Mouse (Mus musculus): ENCODE results near the gene Hist1h4i. TPM values are rescaled to one million over a fixed set of nuclear protein-coding genes. Genes with fewer than 3 reads are reported as not detected.

The Hist1h4i gene
- polyA plus RNA-seq, 1 experiment from 2014 or later = 6.2 TPM

DNA sequence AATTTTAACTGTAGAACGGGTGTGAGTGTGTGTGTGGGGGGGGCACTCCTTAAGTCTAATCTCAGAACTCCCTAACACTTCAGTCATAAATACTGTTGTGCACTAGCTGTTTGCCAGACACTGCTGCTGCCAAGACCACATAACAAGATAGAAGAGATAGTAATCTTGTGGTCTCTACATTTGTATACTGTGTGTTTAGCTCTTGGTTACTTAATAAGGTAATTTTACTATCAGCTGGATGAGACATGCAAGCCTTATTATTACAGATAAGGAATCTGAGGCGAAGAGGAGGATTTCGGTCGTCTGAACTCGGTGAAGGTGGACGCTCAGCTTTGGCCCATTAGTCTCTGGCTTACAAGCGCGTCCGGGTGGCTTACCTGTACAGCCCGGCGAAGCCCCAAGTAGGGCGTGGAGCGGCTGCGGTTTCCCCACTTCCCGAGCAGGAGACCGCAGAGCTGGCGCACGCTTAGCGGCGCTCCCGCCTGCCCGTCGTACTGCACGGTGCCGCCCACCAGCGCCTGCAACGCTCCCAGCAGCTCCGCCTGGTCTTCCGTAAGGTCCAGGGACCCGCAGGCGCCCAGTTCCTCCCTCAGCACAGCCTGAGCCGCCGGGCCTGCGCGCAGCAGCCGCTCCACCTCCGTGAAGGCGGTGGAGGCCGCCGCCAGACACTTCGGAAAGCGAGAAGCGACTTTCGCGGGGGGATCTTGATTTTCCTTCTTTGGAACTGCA lies 35.4 kb downstream of the Hist1h4i start:
- peak overlapping the region; percentile 79 for H3K4me2 ChIP-seq (replicated peaks)
- peaks cover 100% of the 10 kb centered on the region for H3K27me3 ChIP-seq (ENCODE audit: control insufficient read depth, insufficient read depth, low read length)
- peak overlapping the region; percentile 35 for H3K4me3 ChIP-seq (replicated peaks; ENCODE audit: low read length)
- ATAC-seq (ENCODE audit: low FRiP score) = peak; percentile 79
- no peak overlapping the region for H3K27ac ChIP-seq
- no peaks in the 10 kb centered on the region for H3K36me3 ChIP-seq (replicated peaks; ENCODE audit: control insufficient read depth, insufficient read depth)
- no peak for DNase-seq (ENCODE audit: low spot score)
- H3K4me1 ChIP-seq (replicated peaks; ENCODE audit: control insufficient read depth, insufficient read depth, low read length) = peaks cover 15% of the 10 kb centered on the region
- peak overlapping the region; percentile 42; the same call in 1 of the 2 replicates for H3K9ac ChIP-seq
- H3K9me3 ChIP-seq (ENCODE audit: control insufficient read depth, low read length) = no peaks in the 10 kb centered on the region
- WGBS = under 1% methylated on average over 45 of the region's 45 CpGs

DNA sequence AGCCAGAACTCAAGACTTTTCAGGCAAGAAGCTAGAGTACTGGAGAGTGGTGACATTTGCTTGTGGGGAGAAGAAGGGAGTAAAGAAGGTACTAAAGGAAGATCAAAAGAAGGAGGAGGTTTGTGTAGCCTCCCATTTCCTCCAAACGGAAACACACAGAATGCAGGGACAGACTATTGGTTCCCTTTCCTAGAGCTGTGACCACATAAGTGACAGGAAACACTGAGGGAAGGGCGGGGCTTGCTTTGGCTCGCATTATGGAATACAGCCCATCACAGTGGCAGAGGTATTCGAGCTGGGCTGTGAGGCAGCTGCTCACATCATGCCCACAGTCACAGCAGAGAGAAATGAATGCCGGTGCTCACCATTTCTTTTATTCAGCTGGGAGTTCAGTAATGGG lies 39.3 kb downstream of the Hist1h4i start:
- Histone ChIP-seq H3K27ac (no peak overlapping the region), H3K36me3 (replicated peaks; ENCODE audit: control insufficient read depth, insufficient read depth) (no peaks in the 10 kb centered on the region), H3K9ac (no peak overlapping the region), H3K27me3 (ENCODE audit: control insufficient read depth, insufficient read depth, low read length) (peaks cover 95% of the 10 kb centered on the region), H3K9me3 (ENCODE audit: control insufficient read depth, low read length) (no peaks in the 10 kb centered on the region), H3K4me2 (replicated peaks) (no peak overlapping the region), H3K4me1 (replicated peaks; ENCODE audit: control insufficient read depth, insufficient read depth, low read length) (peaks cover 14% of the 10 kb centered on the region), H3K4me3 (replicated peaks; ENCODE audit: low read length) (no peak overlapping the region)
- ATAC-seq (ENCODE audit: low FRiP score) = no peak
- 37% methylated on average over 5 of the region's 5 CpGs for WGBS
- DNase-seq (ENCODE audit: low spot score) = no peak

DNA sequence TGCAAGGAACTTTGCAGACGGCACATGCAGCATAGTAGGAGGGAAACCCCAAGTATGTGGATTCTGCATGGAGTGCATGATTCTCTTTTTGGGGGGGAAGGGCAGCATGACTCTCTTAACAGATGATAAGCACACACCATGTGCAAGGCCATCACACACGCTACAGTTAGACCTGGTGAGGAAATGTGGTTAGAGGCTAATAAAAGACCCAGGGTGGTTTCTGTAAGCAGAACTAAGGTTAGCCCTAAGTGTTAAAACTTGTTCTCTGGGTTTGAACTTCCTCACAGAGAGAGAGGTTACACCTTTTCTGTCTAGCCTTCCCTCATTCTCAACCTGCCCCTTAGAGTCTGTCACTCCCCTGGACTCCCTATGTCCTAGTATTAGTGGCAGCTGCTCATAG lies 39.8 kb downstream of the Hist1h4i start:
- DNase-seq (ENCODE audit: low spot score) (no peak), ATAC-seq (ENCODE audit: low FRiP score) (no peak)
- no peaks in the 10 kb centered on the region for H3K9me3 ChIP-seq (ENCODE audit: control insufficient read depth, low read length)
- no peak overlapping the region for H3K4me3 ChIP-seq (replicated peaks; ENCODE audit: low read length)
- H3K27me3 ChIP-seq (ENCODE audit: control insufficient read depth, insufficient read depth, low read length) = peaks cover 95% of the 10 kb centered on the region
- no peak overlapping the region for H3K27ac ChIP-seq
- no peak overlapping the region for H3K9ac ChIP-seq
- H3K36me3 ChIP-seq (replicated peaks; ENCODE audit: control insufficient read depth, insufficient read depth) = no peaks in the 10 kb centered on the region
- WGBS = 70% methylated on average over 2 of the region's 2 CpGs
- H3K4me1 ChIP-seq (replicated peaks; ENCODE audit: control insufficient read depth, insufficient read depth, low read length) = peaks cover 10% of the 10 kb centered on the region
- H3K4me2 ChIP-seq (replicated peaks) = no peak overlapping the region

DNA sequence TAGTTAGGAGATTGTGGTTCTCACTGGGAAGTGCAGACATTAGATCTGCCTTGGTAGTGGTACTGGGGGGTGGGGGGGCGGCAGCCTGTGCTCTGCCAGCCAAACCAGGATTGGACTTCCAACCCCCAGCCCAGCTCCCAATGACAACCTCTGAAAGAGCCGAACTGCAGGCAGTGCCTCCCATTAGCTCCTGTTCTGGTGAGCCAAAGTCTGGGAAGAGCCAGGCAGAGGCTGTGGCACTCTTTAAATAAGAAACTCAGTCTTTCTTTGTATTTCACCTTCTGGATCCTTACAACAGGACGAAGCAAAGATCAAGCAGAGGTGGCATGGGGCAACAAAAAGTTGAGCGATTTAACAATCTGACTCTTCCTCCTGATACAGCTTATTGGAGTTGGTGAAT lies 42.0 kb downstream of the Hist1h4i start:
- Histone ChIP-seq H3K4me2 (replicated peaks) (no peak overlapping the region), H3K4me1 (replicated peaks; ENCODE audit: control insufficient read depth, insufficient read depth, low read length) (no peaks in the 10 kb centered on the region), H3K9me3 (ENCODE audit: control insufficient read depth, low read length) (no peaks in the 10 kb centered on the region), H3K9ac (no peak overlapping the region), H3K27me3 (ENCODE audit: control insufficient read depth, insufficient read depth, low read length) (peaks cover 95% of the 10 kb centered on the region), H3K27ac (no peak overlapping the region), H3K4me3 (replicated peaks; ENCODE audit: low read length) (no peak overlapping the region), H3K36me3 (replicated peaks; ENCODE audit: control insufficient read depth, insufficient read depth) (no peaks in the 10 kb centered on the region)
- ATAC-seq (ENCODE audit: low FRiP score) (no peak), DNase-seq (ENCODE audit: low spot score) (no peak)
- WGBS = 31% methylated on average over 4 of the region's 4 CpGs

DNA sequence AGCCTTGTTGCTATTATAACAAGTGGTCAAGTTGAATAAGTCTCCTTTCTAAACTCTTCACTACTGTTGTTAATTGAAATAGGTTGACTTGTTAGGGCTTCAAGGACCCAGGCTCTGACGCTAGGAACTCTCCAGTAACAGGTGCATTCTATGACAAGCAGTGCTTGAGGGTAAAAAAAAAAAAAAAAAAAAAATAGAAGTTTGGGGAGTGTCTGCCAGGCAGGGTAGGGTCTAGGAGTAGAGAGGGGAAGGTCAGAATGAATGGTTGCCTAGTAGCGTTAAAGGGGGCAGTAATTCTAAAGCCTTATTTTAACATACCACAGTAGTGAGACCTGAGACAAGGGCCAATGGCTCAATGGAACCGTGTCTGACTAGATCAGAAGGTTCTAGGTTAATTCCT lies 42.8 kb downstream of the Hist1h4i start:
- no peak overlapping the region for H3K4me2 ChIP-seq (replicated peaks)
- DNase-seq (ENCODE audit: low spot score) = no peak
- H3K36me3 ChIP-seq (replicated peaks; ENCODE audit: control insufficient read depth, insufficient read depth) = no peaks in the 10 kb centered on the region
- peaks cover 95% of the 10 kb centered on the region for H3K27me3 ChIP-seq (ENCODE audit: control insufficient read depth, insufficient read depth, low read length)
- no peak overlapping the region for H3K4me3 ChIP-seq (replicated peaks; ENCODE audit: low read length)
- ATAC-seq (ENCODE audit: low FRiP score) = no peak
- H3K4me1 ChIP-seq (replicated peaks; ENCODE audit: control insufficient read depth, insufficient read depth, low read length) = no peaks in the 10 kb centered on the region
- no peak overlapping the region for H3K9ac ChIP-seq
- no peak overlapping the region for H3K27ac ChIP-seq
- no peaks in the 10 kb centered on the region for H3K9me3 ChIP-seq (ENCODE audit: control insufficient read depth, low read length)
- 33% methylated on average over 3 of the region's 3 CpGs for WGBS

DNA sequence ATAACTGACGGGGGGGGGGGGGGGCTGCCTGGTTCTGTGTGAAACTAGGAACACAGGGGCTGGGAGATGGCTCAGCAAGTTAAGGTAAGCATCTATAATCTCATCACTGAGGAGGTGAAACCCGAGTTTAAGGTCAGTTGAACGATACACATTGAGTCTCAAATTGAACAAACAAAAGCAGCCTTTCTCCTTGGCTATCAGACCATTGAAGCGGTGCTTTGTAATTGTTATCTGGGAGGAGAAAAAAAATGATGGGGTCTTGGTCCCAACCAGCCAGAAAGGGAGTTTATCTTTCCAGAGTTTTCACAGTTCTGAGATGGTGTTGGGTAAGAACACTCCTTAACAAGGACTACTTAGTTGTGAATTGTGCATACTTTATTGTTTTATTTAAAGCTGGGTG lies 43.3 kb downstream of the Hist1h4i start:
- H3K36me3 ChIP-seq (replicated peaks; ENCODE audit: control insufficient read depth, insufficient read depth) = no peaks in the 10 kb centered on the region
- H3K27me3 ChIP-seq (ENCODE audit: control insufficient read depth, insufficient read depth, low read length) = peaks cover 94% of the 10 kb centered on the region
- H3K9ac ChIP-seq = no peak overlapping the region
- ATAC-seq (ENCODE audit: low FRiP score) (no peak), DNase-seq (ENCODE audit: low spot score) (no peak)
- H3K9me3 ChIP-seq (ENCODE audit: control insufficient read depth, low read length) = no peaks in the 10 kb centered on the region
- H3K27ac ChIP-seq = no peak overlapping the region
- WGBS = 8% methylated on average over 4 of the region's 4 CpGs
- H3K4me3 ChIP-seq (replicated peaks; ENCODE audit: low read length) = no peak overlapping the region
- H3K4me2 ChIP-seq (replicated peaks) = no peak overlapping the region
- no peaks in the 10 kb centered on the region for H3K4me1 ChIP-seq (replicated peaks; ENCODE audit: control insufficient read depth, insufficient read depth, low read length)

DNA sequence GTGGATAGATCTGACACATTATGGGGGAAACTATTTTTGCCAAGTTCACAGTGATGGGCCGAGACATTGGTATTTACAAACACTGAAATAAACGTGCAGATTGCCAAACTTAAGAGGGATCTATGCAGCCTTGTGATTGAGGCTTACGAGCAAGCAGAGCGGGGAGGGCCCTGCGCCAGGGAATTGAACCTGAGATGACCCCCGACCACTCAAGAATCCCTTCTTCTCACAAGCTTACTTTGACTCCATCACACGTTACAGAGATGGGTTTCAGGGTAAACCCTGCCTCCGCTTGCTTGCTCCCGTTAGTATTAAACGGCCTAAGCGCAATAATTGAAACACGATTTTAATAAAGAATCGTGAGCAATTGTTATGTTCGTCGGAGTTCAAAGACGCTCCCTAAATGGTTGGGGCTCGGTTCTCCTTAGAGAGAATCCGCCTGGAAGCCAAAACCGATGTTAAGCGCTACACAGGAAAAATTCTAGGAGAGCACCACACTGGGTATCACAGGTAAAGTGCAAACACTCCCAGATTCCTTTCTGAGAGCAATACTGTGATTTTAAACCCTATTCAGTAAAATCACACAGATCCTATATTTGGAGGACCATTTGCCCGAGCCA lies 43.9 kb downstream of the Hist1h4i start:
- H3K27ac ChIP-seq = no peak overlapping the region
- H3K9me3 ChIP-seq (ENCODE audit: control insufficient read depth, low read length) = no peaks in the 10 kb centered on the region
- H3K4me1 ChIP-seq (replicated peaks; ENCODE audit: control insufficient read depth, insufficient read depth, low read length) = no peaks in the 10 kb centered on the region
- H3K4me3 ChIP-seq (replicated peaks; ENCODE audit: low read length) = peak overlapping the region; percentile 13; the same call in 1 of the 2 replicates
- H3K4me2 ChIP-seq (replicated peaks) = 0 out of 2 replicates have a peak overlapping the region, but pooled peaks have one; percentile 21
- WGBS = 2% methylated on average over 21 of the region's 21 CpGs
- peaks cover 94% of the 10 kb centered on the region for H3K27me3 ChIP-seq (ENCODE audit: control insufficient read depth, insufficient read depth, low read length)
- DNase-seq (ENCODE audit: low spot score) (no peak), ATAC-seq (ENCODE audit: low FRiP score) (no peak)
- H3K9ac ChIP-seq = no peak overlapping the region
- H3K36me3 ChIP-seq (replicated peaks; ENCODE audit: control insufficient read depth, insufficient read depth) = no peaks in the 10 kb centered on the region

DNA sequence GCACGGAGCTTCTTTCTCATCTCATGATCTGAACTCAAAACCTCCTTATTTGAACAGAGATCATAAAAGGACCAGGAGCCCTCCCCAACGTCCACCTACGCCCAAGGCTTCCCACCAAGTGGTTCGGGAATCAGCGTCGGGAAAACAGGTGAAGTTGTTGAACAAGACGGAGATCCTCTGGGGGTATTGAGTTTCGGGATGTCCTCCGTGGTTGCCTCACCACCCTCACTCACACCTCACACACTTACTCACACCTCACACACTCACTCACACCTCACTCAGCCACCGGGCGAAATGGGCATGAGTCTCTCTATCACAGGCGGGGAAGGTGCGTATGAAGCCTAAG lies 44.3 kb downstream of the Hist1h4i start:
- no peaks in the 10 kb centered on the region for H3K4me1 ChIP-seq (replicated peaks; ENCODE audit: control insufficient read depth, insufficient read depth, low read length)
- peaks cover 94% of the 10 kb centered on the region for H3K27me3 ChIP-seq (ENCODE audit: control insufficient read depth, insufficient read depth, low read length)
- H3K9ac ChIP-seq = no peak overlapping the region
- WGBS = 2% methylated on average over 13 of the region's 13 CpGs
- H3K4me3 ChIP-seq (replicated peaks; ENCODE audit: low read length) = peak overlapping the region; percentile 13
- DNase-seq (ENCODE audit: low spot score) = no peak
- 0 out of 2 replicates have a peak overlapping the region, but pooled peaks have one; percentile 21 for H3K4me2 ChIP-seq (replicated peaks)
- ATAC-seq (ENCODE audit: low FRiP score) = no peak
- no peak overlapping the region for H3K27ac ChIP-seq
- no peaks in the 10 kb centered on the region for H3K36me3 ChIP-seq (replicated peaks; ENCODE audit: control insufficient read depth, insufficient read depth)
- no peaks in the 10 kb centered on the region for H3K9me3 ChIP-seq (ENCODE audit: control insufficient read depth, low read length)

DNA sequence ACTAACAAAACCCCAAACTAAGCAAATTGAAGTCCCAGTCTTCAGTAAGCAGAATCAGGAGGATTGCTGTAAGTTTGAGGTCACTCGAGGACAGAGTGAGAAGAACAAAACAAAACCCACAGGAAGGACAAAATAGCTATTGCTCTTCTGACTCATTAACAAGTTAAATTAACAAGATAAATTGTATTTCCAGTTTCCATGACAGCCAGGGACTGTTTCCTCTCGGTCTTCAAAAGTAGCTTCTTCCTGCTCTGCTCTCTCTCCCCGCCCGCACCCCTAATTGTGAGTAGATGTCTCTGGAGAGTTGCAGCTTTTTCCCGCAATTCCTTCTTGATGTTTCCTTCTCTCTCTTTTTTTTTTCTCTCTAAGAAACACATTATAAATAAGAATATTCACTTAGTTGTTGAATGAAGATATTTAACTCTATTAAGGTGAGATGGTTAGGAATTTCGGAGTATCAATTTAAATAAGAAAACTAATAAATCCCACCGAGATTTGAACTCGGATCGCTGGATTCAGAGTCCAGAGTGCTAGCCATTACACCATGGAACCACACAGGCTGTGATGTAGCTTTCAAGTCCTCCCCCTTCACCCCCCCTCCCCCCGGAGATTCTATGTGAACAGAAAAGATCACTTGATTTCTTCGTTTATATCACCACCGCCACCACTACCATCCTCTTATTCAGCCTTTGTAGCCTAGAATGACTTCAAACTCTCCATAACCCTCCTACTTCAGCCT lies 44.9 kb downstream of the Hist1h4i start:
- no peaks in the 10 kb centered on the region for H3K36me3 ChIP-seq (replicated peaks; ENCODE audit: control insufficient read depth, insufficient read depth)
- WGBS = 2% methylated on average over 12 of the region's 12 CpGs
- H3K4me2 ChIP-seq (replicated peaks) = peak overlapping the region; percentile 41
- ATAC-seq (ENCODE audit: low FRiP score) (no peak), DNase-seq (ENCODE audit: low spot score) (peak; percentile 54)
- H3K4me3 ChIP-seq (replicated peaks; ENCODE audit: low read length) = peak overlapping the region; percentile 13
- H3K27ac ChIP-seq = no peak overlapping the region
- no peaks in the 10 kb centered on the region for H3K4me1 ChIP-seq (replicated peaks; ENCODE audit: control insufficient read depth, insufficient read depth, low read length)
- H3K27me3 ChIP-seq (ENCODE audit: control insufficient read depth, insufficient read depth, low read length) = peaks cover 94% of the 10 kb centered on the region
- H3K9ac ChIP-seq = no peak overlapping the region
- H3K9me3 ChIP-seq (ENCODE audit: control insufficient read depth, low read length) = no peaks in the 10 kb centered on the region
